Mouse (Mus musculus) embryonic fibroblast, embryonic 13.5 days (primary cell): Measurements from ENCODE around the gene Sectm1a. TPM values are rescaled to one million over a fixed set of nuclear protein-coding genes. Genes with fewer than 3 reads are reported as not detected.
A peak's percentile ranks its signal among the peaks of the same experiment; 100 is the strongest.

Source experiments
- H3K27ac ChIP-seq: 2 replicates; pipeline ENCODE4 v1.5.1; 2012; ENCODE audit warnings: low read length, control low read depth, inconsistent platforms; ENCODE audit not compliant: insufficient read depth
- H3K4me1 ChIP-seq: 2 replicates; pipeline ENCODE4 v1.6.1; 2011; ENCODE audit warnings: low read length; ENCODE audit not compliant: control insufficient read depth, insufficient read depth
- H3K4me3 ChIP-seq: 2 replicates; pipeline ENCODE4 v1.5.1; 2011; ENCODE audit warnings: mild to moderate bottlenecking, control low read depth, low read length; ENCODE audit not compliant: insufficient read depth
- CTCF ChIP-seq: IDR thresholded peaks from 2 replicates; pipeline ENCODE4 v1.5.1; 2011; ENCODE audit warnings: mild to moderate bottlenecking, control low read depth, low read length, moderate library complexity, borderline replicate concordance; ENCODE audit not compliant: insufficient read depth
- POLR2A ChIP-seq: IDR thresholded peaks from 2 replicates; pipeline ENCODE4 v1.6.1; 2011; ENCODE audit warnings: low read depth, mild to moderate bottlenecking, control low read depth, low read length, moderate library complexity
- polyA plus RNA-seq: library from polyadenylated mRNA; stranded (reverse); fragments of >200 nt; gene quantifications from 2 replicates; pipeline ENCODE4 v1.2.4, GENCODE M21; 2011; ENCODE audit warnings: low read depth; ENCODE audit not compliant: missing spikeins, insufficient read length

Sectm1a gene
- polyA plus RNA-seq, 1 experiment = not detected

GRCm38 (mm10) chr11:121027259-121027658, 53.8 kb downstream of the Sectm1a start:
- no peaks in the 10 kb centered on the region for H3K4me1 ChIP-seq
- H3K4me3 ChIP-seq = no peak overlapping the region
- no peak overlapping the region for H3K27ac ChIP-seq
- TF ChIP-seq CTCF (no peak), POLR2A (no peak)

DNA sequence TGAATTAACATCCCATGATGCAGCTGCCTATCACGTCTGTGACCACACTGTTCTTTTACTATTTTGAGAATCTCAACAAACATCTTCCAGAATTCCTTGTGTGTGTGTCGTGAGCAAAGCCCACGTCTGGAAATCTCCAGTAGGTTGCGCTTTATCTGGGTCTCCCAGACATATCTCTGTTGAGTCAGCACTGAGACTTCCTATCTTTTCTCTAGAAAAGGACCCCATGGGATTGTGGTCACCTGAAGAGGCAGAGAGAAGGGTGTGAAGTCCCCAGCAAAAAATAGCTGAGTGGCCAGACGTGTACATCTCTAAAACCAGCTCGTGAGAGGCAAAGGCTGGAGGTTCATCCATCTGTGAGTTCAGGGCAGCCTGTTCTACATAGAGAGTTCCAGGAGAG, 56.9 kb downstream of the Sectm1a start:
- Histone ChIP-seq H3K27ac (no peak overlapping the region), H3K4me3 (no peak overlapping the region), H3K4me1 (no peaks in the 10 kb centered on the region)
- TF ChIP-seq POLR2A = no peak
- TF ChIP-seq CTCF = no peak

GRCm38 (mm10) chr11:121019501-121019900, 61.5 kb downstream of the Sectm1a start:
- no peak overlapping the region for H3K4me3 ChIP-seq
- TF ChIP-seq POLR2A = no peak
- TF ChIP-seq CTCF = no peak
- no peaks in the 10 kb centered on the region for H3K4me1 ChIP-seq
- no peak overlapping the region for H3K27ac ChIP-seq

DNA sequence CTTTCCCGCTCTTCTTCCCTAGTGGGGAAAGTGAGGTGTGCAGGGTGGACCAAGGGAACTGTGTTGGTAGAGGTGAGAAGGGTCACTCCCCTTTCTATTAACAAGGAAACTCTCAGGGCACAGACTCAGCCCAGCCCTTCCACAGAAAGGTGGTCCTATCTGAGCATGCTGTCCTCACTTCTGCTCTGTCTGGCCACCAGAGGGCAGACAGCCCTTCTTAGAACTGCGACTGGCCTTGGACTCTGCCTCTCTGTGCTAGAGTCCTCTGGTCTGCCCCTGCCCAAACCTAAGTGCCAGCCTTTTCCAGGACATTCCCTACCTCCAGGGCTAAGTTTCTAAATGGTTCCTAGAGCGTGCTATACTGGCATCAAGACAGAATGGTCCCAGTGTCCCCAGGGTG, 63.3 kb downstream of the Sectm1a start:
- TF ChIP-seq POLR2A (no peak), CTCF (peak; percentile 85)
- Histone ChIP-seq H3K27ac (no peak overlapping the region), H3K4me3 (no peak overlapping the region), H3K4me1 (no peaks in the 10 kb centered on the region)

Other genes starting within 250 kb of the Sectm1a start
- 0.82 and 1.9 TPM in 2 replicates for gene Ccdc57, start 148.3 kb downstream of the Sectm1a start, polyA plus RNA-seq
- gene Slc16a3, start 132.7 kb downstream of the Sectm1a start, polyA plus RNA-seq = 43.8 and 63.2 TPM in 2 replicates
- gene Csnk1d, start 89.9 kb downstream of the Sectm1a start, polyA plus RNA-seq = 141 and 142 TPM in 2 replicates
- not detected in 2 replicates for gene Cd7, start 41.8 kb downstream of the Sectm1a start, polyA plus RNA-seq
- not detected in 2 replicates for gene Sectm1b, start 17.7 kb downstream of the Sectm1a start, polyA plus RNA-seq
- not detected in 2 replicates for gene Tex19.2, start 37.5 kb upstream of the Sectm1a start, polyA plus RNA-seq
- gene Tex19.1, start 64.9 kb upstream of the Sectm1a start, polyA plus RNA-seq = not detected in 2 replicates
- not detected in 2 replicates for gene Uts2r, start 79.1 kb upstream of the Sectm1a start, polyA plus RNA-seq
- 4.9 and 8.3 TPM in 2 replicates for gene Hexdc, start 123.2 kb upstream of the Sectm1a start, polyA plus RNA-seq
- 3.6 and 4.5 TPM in 2 replicates for gene Ogfod3, start 123.5 kb upstream of the Sectm1a start, polyA plus RNA-seq
- 30.5 and 33.9 TPM in 2 replicates for gene Cybc1, start 148.1 kb upstream of the Sectm1a start, polyA plus RNA-seq
- 22.4 and 22.5 TPM in 2 replicates for gene Narf, start 156.0 kb upstream of the Sectm1a start, polyA plus RNA-seq
- 49.4 and 55.8 TPM in 2 replicates for gene Foxk2, start 178.8 kb upstream of the Sectm1a start, polyA plus RNA-seq